Mouse (Mus musculus) activated CD4-positive, CD25-positive, alpha-beta regulatory T cell (primary cell): ENCODE results near the gene Ei24. TPM values are rescaled to one million over a fixed set of nuclear protein-coding genes. Genes with fewer than 3 reads are reported as not detected.

ENCODE experiments used
- polyA plus RNA-seq, 2 experiments: library from polyadenylated mRNA; unstranded; fragments of 100-300 nt; shearing (Covaris generic); gene quantifications; one replicate each; pipeline ENCODE4 v1.2.1; 2017

Gene Ei24
- 10 to 100 TPM; 62.3 to 68.5 TPM for polyA plus RNA-seq

GRCm38 (mm10) chr9:36796781-36797555, at the start of gene Ei24:
Gene Ei24 (minus strand): TSS chr9:36797393.

GRCm38 (mm10) chr9:36821644-36822000, 24.4 kb upstream of the Ei24 start, which contains the start of gene Fez1:
Gene Fez1 (plus strand): TSS chr9:36821864.

GRCm38 (mm10) chr9:36767203-36768143, 29.7 kb downstream of the Ei24 start, which contains the start of gene Stt3a:
Gene Stt3a (minus strand): TSS chr9:36767679.

Other genes starting within 250 kb of the Ei24 start
- not detected for gene Gm17689, start 214.8 kb downstream of the Ei24 start, polyA plus RNA-seq
- not detected for gene A630095E13Rik, start 154.0 kb downstream of the Ei24 start, polyA plus RNA-seq
- gene Acrv1, start 104.2 kb downstream of the Ei24 start, polyA plus RNA-seq: not detected
- gene Chek1, start 70.3 kb downstream of the Ei24 start, polyA plus RNA-seq: 1 to 10 TPM; 6.1 to 7.4 TPM
- gene Stt3a, start 29.7 kb downstream of the Ei24 start, polyA plus RNA-seq: 100 to 1,000 TPM; 210 to 212 TPM
- gene Fez1, start 24.5 kb upstream of the Ei24 start, polyA plus RNA-seq: under 1 TPM in 1 of 2 experiments, not detected in 1; 0.60 TPM